Mouse (Mus musculus): ENCODE results near the gene Tnrc6c. TPM values are rescaled to one million over a fixed set of nuclear protein-coding genes. Genes with fewer than 3 reads are reported as not detected.
A peak's percentile ranks its signal among the peaks of the same experiment; 100 is the strongest.
"Not testable (repeated sequence)": the region's sequence is repeated elsewhere in the genome, so short reads cannot be mapped to it uniquely, and the experiment has no call there.

The Tnrc6c gene
- total RNA-seq, 2 experiments from 2014 or later: 6.3 to 6.9 TPM

- ATAC-seq (replicated peaks; ENCODE audit: low FRiP score, poor library complexity, severe bottlenecking): peak; percentile 51
Observed at GRCm38 (mm10) chr11:117780582-117781111, 126.6 kb downstream of the Tnrc6c start.

- ATAC-seq (replicated peaks; ENCODE audit: low FRiP score, poor library complexity, severe bottlenecking): peak; percentile 32
Observed at GRCm38 (mm10) chr11:117781199-117781821, 127.2 kb downstream of the Tnrc6c start.

- peak; percentile 26 for ATAC-seq (replicated peaks; ENCODE audit: low FRiP score, poor library complexity, severe bottlenecking)
Observed at GRCm38 (mm10) chr11:117781993-117782704, 128.1 kb downstream of the Tnrc6c start, which contains the start of the genes Tmc8 and Tmc6. Gene Tmc8, plus strand, starts transcription at chr11:117782076. Gene Tmc6, minus strand, starts transcription at chr11:117782198.

- no peak for ATAC-seq (replicated peaks; ENCODE audit: low FRiP score, poor library complexity, severe bottlenecking)
Observed at GRCm38 (mm10) chr11:117782705-117783034, 128.6 kb downstream of the Tnrc6c start.

GRCm38 (mm10) chr11:117783089-117783488 lies 129.0 kb downstream of the Tnrc6c start:
- ATAC-seq (replicated peaks; ENCODE audit: low FRiP score, poor library complexity, severe bottlenecking): peak; percentile 3; the same call in 1 of the 2 replicates

- peak; percentile 38 for ATAC-seq (replicated peaks; ENCODE audit: low FRiP score, poor library complexity, severe bottlenecking)
Observed at GRCm38 (mm10) chr11:117783683-117784309, 129.7 kb downstream of the Tnrc6c start.

GRCm38 (mm10) chr11:117786294-117786693 lies 132.2 kb downstream of the Tnrc6c start:
- ATAC-seq (replicated peaks; ENCODE audit: low FRiP score, poor library complexity, severe bottlenecking): 0 out of 2 replicates have a peak, but pooled peaks have one; percentile 27

- not testable (repeated sequence) for ATAC-seq (replicated peaks; ENCODE audit: low FRiP score, poor library complexity, severe bottlenecking)
Observed at GRCm38 (mm10) chr11:117788481-117788880, 134.4 kb downstream of the Tnrc6c start.

GRCm38 (mm10) chr11:117790286-117790685 lies 136.2 kb downstream of the Tnrc6c start:
- peak; percentile 61 for ATAC-seq (replicated peaks; ENCODE audit: low FRiP score, poor library complexity, severe bottlenecking)

GRCm38 (mm10) chr11:117790703-117791440 lies 136.8 kb downstream of the Tnrc6c start:
- ATAC-seq (replicated peaks; ENCODE audit: low FRiP score, poor library complexity, severe bottlenecking): peak; percentile 31

- no peak for ATAC-seq (replicated peaks; ENCODE audit: low FRiP score, poor library complexity, severe bottlenecking)
Observed at GRCm38 (mm10) chr11:117791441-117791761, 137.3 kb downstream of the Tnrc6c start.

GRCm38 (mm10) chr11:117792281-117792888 lies 138.3 kb downstream of the Tnrc6c start:
- ATAC-seq (replicated peaks; ENCODE audit: low FRiP score, poor library complexity, severe bottlenecking): peak; percentile 87

GRCm38 (mm10) chr11:117794035-117794551 lies 140.0 kb downstream of the Tnrc6c start:
- no peak for ATAC-seq (replicated peaks; ENCODE audit: low FRiP score, poor library complexity, severe bottlenecking)

GRCm38 (mm10) chr11:117796954-117797353 lies 142.9 kb downstream of the Tnrc6c start:
- 0 out of 2 replicates have a peak, but pooled peaks have one; percentile 0 for ATAC-seq (replicated peaks; ENCODE audit: low FRiP score, poor library complexity, severe bottlenecking)

GRCm38 (mm10) chr11:117797511-117798159 lies 143.5 kb downstream of the Tnrc6c start, which contains the start of gene 6030468B19Rik:
Gene 6030468B19Rik, plus strand, starts transcription at chr11:117797660.
- peak; percentile 86 for ATAC-seq (replicated peaks; ENCODE audit: low FRiP score, poor library complexity, severe bottlenecking)

- peak; percentile 29 for ATAC-seq (replicated peaks; ENCODE audit: low FRiP score, poor library complexity, severe bottlenecking)
Observed at GRCm38 (mm10) chr11:117798160-117798541, 144.1 kb downstream of the Tnrc6c start.

- ATAC-seq (replicated peaks; ENCODE audit: low FRiP score, poor library complexity, severe bottlenecking): no peak
Observed at GRCm38 (mm10) chr11:117799174-117799573, 145.1 kb downstream of the Tnrc6c start.

- ATAC-seq (replicated peaks; ENCODE audit: low FRiP score, poor library complexity, severe bottlenecking): no peak
Observed at GRCm38 (mm10) chr11:117800038-117800437, 145.9 kb downstream of the Tnrc6c start.

GRCm38 (mm10) chr11:117801650-117802049 lies 147.6 kb downstream of the Tnrc6c start:
- ATAC-seq (replicated peaks; ENCODE audit: low FRiP score, poor library complexity, severe bottlenecking): no peak

Measured in erythroblast, adult 5-6 weeks (primary cell).